Mouse (Mus musculus): ENCODE measurements around the gene Vmn2r69.

Vmn2r69 gene

DNA sequence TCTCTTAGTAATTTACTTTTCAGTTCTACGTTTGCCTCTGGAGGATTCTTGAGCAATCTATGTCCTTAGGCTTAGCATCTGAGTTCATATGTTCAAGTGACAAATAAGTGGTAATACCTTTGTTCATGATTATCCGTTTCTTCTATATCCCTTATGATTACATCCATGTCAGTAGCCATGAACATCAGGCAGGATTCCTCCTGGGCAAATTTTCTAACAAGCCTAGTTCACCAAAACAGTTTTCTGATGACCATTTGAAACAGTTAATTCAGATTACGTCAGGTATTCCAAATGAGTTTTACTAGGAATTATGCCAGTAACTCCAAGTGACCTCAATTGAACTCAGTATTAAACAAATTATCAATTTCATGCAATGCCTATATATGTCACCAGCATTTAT lies at the start of gene Vmn2r69:
Gene Vmn2r69 (minus strand): TSS at position 101 of the 400 bp plus-strand sequence.
- DNase-seq (ENCODE audit: low read depth, low spot score): no peak

Data from skeletal muscle tissue, adult 2 months (tissue).